Mouse (Mus musculus) liver, embryonic 11.5 days (tissue): ENCODE data around the gene Cdc42ep1. TPM values are rescaled to one million over a fixed set of nuclear protein-coding genes. Genes with fewer than 3 reads are reported as not detected.

Experiments used
- microRNA-seq: library from miRNA; unstranded; fragments of <30 nt; microRNA quantifications from one replicate; pipeline ENCODE4, GENCODE M21; 2017; ENCODE audit warnings: borderline number of aligned reads
- polyA plus RNA-seq: library from polyadenylated mRNA; unstranded; fragments of >200 nt; fragmentation: Nextera tagmentation; extraction: Ambion mirVana; gene quantifications from 2 replicates; pipeline ENCODE4 v1.2.1, GENCODE M21; 2014

Cdc42ep1 gene
- polyA plus RNA-seq, 1 experiment from 2014 or later = 23.9 TPM

Small RNA genes within 50 kb of the gene (microRNA-seq; reads per million reads assigned to microRNA genes)
- 1.8 reads per million for gene Mir6955

Other genes with a start within 250 kb of the Cdc42ep1 start
- 7.8 and 9.5 TPM in 2 replicates for gene Cyth4, start 245.6 kb upstream of the Cdc42ep1 start, polyA plus RNA-seq
- not detected in 2 replicates for gene Elfn2, start 123.9 kb upstream of the Cdc42ep1 start, polyA plus RNA-seq
- 12.4 and 19.2 TPM in 2 replicates for gene Mfng, start 69.1 kb upstream of the Cdc42ep1 start, polyA plus RNA-seq
- 2.3 and 2.7 TPM in 2 replicates for gene Card10, start 39.6 kb upstream of the Cdc42ep1 start, polyA plus RNA-seq
- gene Lgals2, start 12.9 kb downstream of the Cdc42ep1 start, polyA plus RNA-seq = 6.9 and 11.4 TPM in 2 replicates
- 40.8 and 43.0 TPM in 2 replicates for gene Gga1, start 34.6 kb downstream of the Cdc42ep1 start, polyA plus RNA-seq
- 0.55 and 0.99 TPM in 2 replicates for gene Gm49510, start 57.0 kb downstream of the Cdc42ep1 start, polyA plus RNA-seq
- 69.4 and 70.3 TPM in 2 replicates for gene Sh3bp1, start 57.1 kb downstream of the Cdc42ep1 start, polyA plus RNA-seq
- 23.7 and 23.8 TPM in 2 replicates for gene Pdxp, start 71.3 kb downstream of the Cdc42ep1 start, polyA plus RNA-seq
- gene Lgals1, start 84.1 kb downstream of the Cdc42ep1 start, polyA plus RNA-seq = 761 and 837 TPM in 2 replicates
- 69.6 and 75.3 TPM in 2 replicates for gene Nol12, start 92.3 kb downstream of the Cdc42ep1 start, polyA plus RNA-seq
- gene Triobp, start 105.1 kb downstream of the Cdc42ep1 start, polyA plus RNA-seq = 46.7 and 50.7 TPM in 2 replicates
- gene H1f0, start 185.8 kb downstream of the Cdc42ep1 start, polyA plus RNA-seq = 124 and 138 TPM in 2 replicates
- 0.22 and 0.34 TPM in 2 replicates for gene Galr3, start 199.3 kb downstream of the Cdc42ep1 start, polyA plus RNA-seq
- gene Ankrd54, start 220.3 kb downstream of the Cdc42ep1 start, polyA plus RNA-seq = 57.2 and 61.5 TPM in 2 replicates
- gene Eif3l, start 232.6 kb downstream of the Cdc42ep1 start, polyA plus RNA-seq = 257 and 291 TPM in 2 replicates